Mouse (Mus musculus) small intestine, adult 2 months (tissue): ENCODE results near the gene Antxr1. TPM values are rescaled to one million over a fixed set of nuclear protein-coding genes. Genes with fewer than 3 reads are reported as not detected.

ENCODE experiments used
- H3K27ac ChIP-seq: fragments of 200-500 bp; 2 replicates; pipeline ENCODE4 v1.5.1; 2012; ENCODE audit warnings: low read depth, low read length, control low read depth, inconsistent platforms; ENCODE audit not compliant: insufficient read depth
- H3K27me3 ChIP-seq: fragments of 200-500 bp; 2 replicates; pipeline ENCODE4 v1.6.1; 2012; ENCODE audit warnings: mild to moderate bottlenecking, moderate library complexity, low read length, inconsistent platforms; ENCODE audit not compliant: control insufficient read depth, insufficient read depth
- H3K36me3 ChIP-seq: fragments of 200-500 bp; 2 replicates; pipeline ENCODE4 v1.6.1; 2012; ENCODE audit warnings: mild to moderate bottlenecking, low read length, control low read depth, inconsistent platforms; ENCODE audit not compliant: control insufficient read depth, insufficient read depth
- H3K4me1 ChIP-seq: fragments of 200-500 bp; 2 replicates; pipeline ENCODE4 v1.6.1; 2012; ENCODE audit warnings: low read length, inconsistent platforms, mixed read lengths; ENCODE audit not compliant: control insufficient read depth, insufficient read depth, insufficient read length
- H3K4me3 ChIP-seq: fragments of 200-500 bp; 2 replicates; pipeline ENCODE4 v1.5.1; 2012; ENCODE audit warnings: low read depth, mild to moderate bottlenecking, control low read depth, inconsistent platforms, low read length, moderate library complexity
- CTCF ChIP-seq: fragments of 200-500 bp; IDR thresholded peaks from 2 replicates; pipeline ENCODE4 v1.5.1; 2012; ENCODE audit warnings: low read depth, mild to moderate bottlenecking, control low read depth, inconsistent platforms, low read length, moderate library complexity, mixed read lengths; ENCODE audit not compliant: insufficient replicate concordance, insufficient read length; ENCODE audit errors: extremely low read depth
- POLR2A ChIP-seq: fragments of 200-500 bp; IDR thresholded peaks from 2 replicates; pipeline ENCODE4 v1.6.1; 2012; ENCODE audit warnings: low read depth, mild to moderate bottlenecking, control low read depth, inconsistent platforms, low read length, moderate library complexity
- WGBS: fragments of 180-500 bp; shearing (Covaris S2); methylation state at CpG from one replicate; pipeline ENCODE4 v1.1.7; 2018; 5-methylcytosine and 5-hydroxymethylcytosine counted together
- polyA plus RNA-seq: library from polyadenylated mRNA; depleted of rRNA; stranded (reverse); fragments of >200 nt; gene quantifications from 2 replicates; pipeline ENCODE4 v1.2.3, GENCODE M21; 2012

Antxr1 gene
- polyA plus RNA-seq, 1 experiment, result 3.9 TPM

DNA sequence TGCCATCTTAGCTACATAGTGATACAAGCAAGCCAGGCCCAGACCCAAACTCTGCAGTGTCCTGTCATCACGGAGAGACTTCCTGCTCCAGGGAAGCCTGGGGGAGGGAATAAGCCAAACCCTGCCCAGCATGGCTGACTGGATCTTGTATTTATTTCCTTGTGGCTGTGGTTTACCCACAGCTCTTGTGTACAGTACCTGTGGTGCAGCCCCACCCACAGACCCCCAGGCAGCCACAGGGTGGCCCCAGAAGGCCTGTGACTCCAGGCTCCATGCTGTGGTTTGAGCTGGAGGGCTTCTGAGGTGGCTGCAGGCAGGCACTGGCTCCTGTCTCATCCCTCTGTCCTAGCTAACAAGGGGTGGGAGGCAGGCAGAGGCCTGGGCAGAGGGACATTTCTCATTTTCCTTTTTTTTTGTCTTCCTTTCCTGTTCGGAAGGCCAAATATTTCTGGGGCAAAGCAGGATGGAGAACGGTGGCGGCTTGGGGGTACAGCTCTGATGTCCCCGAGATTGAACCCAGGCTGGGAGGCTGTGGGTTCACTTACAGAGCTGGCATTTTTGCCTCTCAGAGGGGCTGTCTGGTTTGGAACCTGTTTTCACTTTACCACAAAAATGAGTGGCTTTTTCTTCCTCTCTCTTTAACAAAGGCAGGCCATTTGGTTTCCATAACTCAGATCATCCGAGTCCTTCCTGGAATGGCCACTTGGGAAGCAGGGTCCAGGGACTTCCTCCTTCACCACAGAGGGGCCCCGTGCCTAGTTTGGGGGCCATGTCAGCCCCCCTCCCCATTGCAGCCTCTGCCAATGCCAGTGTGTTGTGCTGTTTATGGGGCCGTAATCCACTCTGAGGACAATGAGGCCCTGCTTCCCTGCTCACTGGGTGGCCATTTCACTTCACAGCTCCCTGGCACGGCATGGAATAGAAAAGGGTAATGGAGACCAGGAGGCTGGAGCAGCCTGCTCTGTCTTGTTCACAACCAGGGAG, 91.2 kb downstream of the Antxr1 start:
- WGBS, result 77% methylated on average over 9 of the region's 9 CpGs
- Histone ChIP-seq H3K27ac (no peak overlapping the region), H3K4me3 (no peak overlapping the region), H3K4me1 (no peaks in the 10 kb centered on the region), H3K27me3 (no peaks in the 10 kb centered on the region), H3K36me3 (no peaks in the 10 kb centered on the region)
- TF ChIP-seq POLR2A (no peak), CTCF (no peak)

DNA sequence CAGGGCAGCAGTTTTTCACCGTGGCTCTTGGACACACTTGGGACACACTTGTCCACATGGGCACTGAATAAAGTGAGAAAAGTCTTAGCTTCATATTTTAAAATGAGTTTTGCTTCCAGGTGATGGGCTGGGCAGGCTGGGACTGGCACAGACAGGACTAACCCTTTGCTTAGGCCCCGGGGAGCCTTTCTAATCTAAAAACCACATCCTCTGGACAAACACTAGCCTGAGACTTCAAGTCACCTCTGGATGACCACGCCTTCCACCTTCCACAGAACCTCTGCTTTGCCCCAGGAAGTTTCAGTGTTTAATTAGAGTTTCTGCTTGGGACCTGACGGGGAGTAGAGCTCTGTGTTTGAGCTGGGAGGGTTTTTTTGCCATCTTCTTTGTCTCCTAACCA, 98.4 kb downstream of the Antxr1 start:
- H3K27ac ChIP-seq, result no peak overlapping the region
- H3K27me3 ChIP-seq, result no peaks in the 10 kb centered on the region
- H3K4me1 ChIP-seq, result no peaks in the 10 kb centered on the region
- TF ChIP-seq CTCF (no peak), POLR2A (no peak)
- no peak overlapping the region for H3K4me3 ChIP-seq
- WGBS, result 42% methylated on average over 4 of the region's 4 CpGs
- H3K36me3 ChIP-seq, result no peaks in the 10 kb centered on the region

DNA sequence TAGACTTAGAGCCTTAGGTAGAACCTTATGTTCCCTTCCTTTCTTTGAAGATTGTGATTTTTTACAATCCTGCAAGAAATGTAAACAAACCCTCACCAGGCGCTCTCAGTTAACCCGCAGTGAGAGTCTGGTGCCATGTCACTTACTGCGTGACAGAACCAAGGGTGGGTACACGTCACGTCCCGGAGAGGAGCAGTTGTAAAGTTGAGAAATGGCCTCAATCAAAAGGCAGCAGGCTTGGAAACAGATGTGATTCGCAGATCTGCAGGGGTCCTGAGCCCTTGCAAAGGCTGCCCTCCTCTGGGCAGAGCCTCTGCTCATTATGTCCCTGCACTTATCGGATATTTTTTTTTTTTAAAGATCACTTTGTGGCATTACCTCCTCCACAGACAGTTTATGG, 99.6 kb downstream of the Antxr1 start:
- no peak overlapping the region for H3K27ac ChIP-seq
- no peak for TF ChIP-seq CTCF
- TF ChIP-seq POLR2A, result no peak
- no peaks in the 10 kb centered on the region for H3K36me3 ChIP-seq
- 28% methylated on average over 8 of the region's 8 CpGs for WGBS
- no peaks in the 10 kb centered on the region for H3K4me1 ChIP-seq
- H3K27me3 ChIP-seq, result no peaks in the 10 kb centered on the region
- no peak overlapping the region for H3K4me3 ChIP-seq

- H3K27ac ChIP-seq, result no peak overlapping the region
- no peaks in the 10 kb centered on the region for H3K27me3 ChIP-seq
- TF ChIP-seq CTCF, result no peak
- no peak for TF ChIP-seq POLR2A
- H3K4me1 ChIP-seq, result no peaks in the 10 kb centered on the region
- no peak overlapping the region for H3K4me3 ChIP-seq
- 80% methylated on average over 4 of the region's 4 CpGs for WGBS
- no peaks in the 10 kb centered on the region for H3K36me3 ChIP-seq
Observed at GRCm38 (mm10) chr6:87233111-87233510, 102.5 kb downstream of the Antxr1 start.

DNA sequence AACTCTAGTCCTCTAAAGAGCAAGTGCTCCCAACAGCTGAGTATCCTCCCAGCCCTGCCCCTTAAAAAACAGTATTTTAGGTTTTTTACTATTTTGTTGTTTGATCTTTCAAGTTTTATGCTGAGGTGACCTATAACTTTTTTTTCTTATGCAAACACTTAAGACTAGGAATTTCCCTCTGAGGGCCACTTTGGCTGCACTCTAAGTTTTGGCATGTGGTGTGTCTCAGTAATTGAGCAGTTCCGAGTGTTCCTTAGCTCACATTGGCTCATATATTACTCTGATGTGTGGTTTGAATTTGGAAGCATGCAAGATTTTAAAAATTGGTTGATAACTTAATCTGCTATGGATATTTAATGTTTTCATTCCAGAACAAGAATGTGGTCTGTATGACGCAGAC, 105.6 kb downstream of the Antxr1 start:
- no peak overlapping the region for H3K4me3 ChIP-seq
- no peak overlapping the region for H3K27ac ChIP-seq
- TF ChIP-seq CTCF (no peak), POLR2A (no peak)
- H3K4me1 ChIP-seq, result no peaks in the 10 kb centered on the region
- WGBS, result 96% methylated on average over 2 of the region's 2 CpGs
- H3K36me3 ChIP-seq, result no peaks in the 10 kb centered on the region
- no peaks in the 10 kb centered on the region for H3K27me3 ChIP-seq

- no peaks in the 10 kb centered on the region for H3K4me1 ChIP-seq
- WGBS, result 38% methylated on average over 10 of the region's 10 CpGs
- TF ChIP-seq POLR2A, result no peak
- no peak for TF ChIP-seq CTCF
- H3K27ac ChIP-seq, result no peak overlapping the region
- H3K27me3 ChIP-seq, result no peaks in the 10 kb centered on the region
- H3K4me3 ChIP-seq, result no peak overlapping the region
- H3K36me3 ChIP-seq, result no peaks in the 10 kb centered on the region
Observed at GRCm38 (mm10) chr6:87227940-87228339, 107.7 kb downstream of the Antxr1 start.

- H3K4me3 ChIP-seq, result no peak overlapping the region
- no peaks in the 10 kb centered on the region for H3K27me3 ChIP-seq
- H3K4me1 ChIP-seq, result no peaks in the 10 kb centered on the region
- WGBS, result 82% methylated on average over 4 of the region's 4 CpGs
- no peak overlapping the region for H3K27ac ChIP-seq
- no peaks in the 10 kb centered on the region for H3K36me3 ChIP-seq
- TF ChIP-seq CTCF (no peak), POLR2A (no peak)
Observed at GRCm38 (mm10) chr6:87226315-87226714, 109.3 kb downstream of the Antxr1 start.
